Mouse (Mus musculus): ENCODE measurements around the gene Gemin8. TPM values are rescaled to one million over a fixed set of nuclear protein-coding genes. Genes with fewer than 3 reads are reported as not detected.

Gemin8 gene
- polyA plus RNA-seq (2015; fragmentation: Nextera tagmentation; extraction: Ambion mirVana) = 7.5 and 7.9 TPM in 2 replicates

DNA sequence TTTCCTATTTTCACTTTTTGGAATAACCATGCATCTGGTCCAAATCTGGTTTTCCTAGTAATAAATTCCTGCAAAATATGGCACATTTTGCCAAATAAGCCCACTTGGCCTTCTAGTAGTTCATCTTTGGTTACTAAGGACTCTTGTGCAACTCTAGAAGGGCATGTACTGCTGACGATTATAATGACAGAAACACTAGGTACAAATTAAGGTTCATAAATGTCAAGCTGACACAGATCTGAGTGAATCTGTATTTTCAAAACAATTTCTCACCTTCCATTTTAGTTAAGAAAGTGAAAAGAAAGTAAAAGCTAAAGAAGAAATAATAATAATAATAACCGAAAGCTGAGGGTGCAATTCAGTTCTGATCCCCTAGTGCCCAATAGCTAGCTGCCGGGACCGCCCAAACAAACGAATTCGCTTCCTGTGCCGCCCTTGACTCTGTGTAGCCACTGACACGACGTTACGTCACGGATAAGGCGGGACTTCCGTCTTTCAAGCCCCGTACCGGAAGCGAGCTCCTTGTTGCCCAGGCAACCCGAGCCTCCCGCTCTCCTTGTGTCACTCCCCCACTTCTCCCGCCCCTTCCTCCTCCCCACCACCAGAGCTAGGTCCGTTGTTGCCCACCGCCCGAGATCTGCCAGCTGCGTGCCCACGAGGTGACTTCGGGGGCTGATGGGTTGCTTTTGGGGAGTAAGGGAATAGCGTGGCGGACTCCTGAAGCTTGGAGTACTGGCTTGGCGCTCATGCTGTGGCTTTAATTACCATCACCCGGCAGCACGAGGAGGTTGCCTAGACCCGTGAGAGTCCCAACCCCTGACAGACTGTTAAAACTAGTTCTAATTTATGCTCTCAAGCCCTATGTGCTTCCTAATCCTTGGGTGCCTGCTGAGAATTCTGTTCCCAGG is at the start of gene Gemin8:
Gene Gemin8, plus strand, starts transcription at position 563 of the 908 bp plus-strand sequence.
- no peaks in the 10 kb centered on the region for H3K36me3 ChIP-seq
- H3K9ac ChIP-seq = peak within 1 kb of the TSS; percentile 72
- peak within 1 kb of the TSS; percentile 70 for H3K4me3 ChIP-seq (replicated peaks)
- no peaks in the 10 kb centered on the region for H3K27me3 ChIP-seq
- 10% methylated on average over 31 of the region's 31 CpGs for WGBS (ENCODE audit: insufficient replicate concordance)
- no peaks in the 10 kb centered on the region for H3K9me3 ChIP-seq (replicated peaks)
- peak within 1 kb of the TSS; percentile 75 for H3K27ac ChIP-seq
- DNase-seq (peak; percentile 88), ATAC-seq (ENCODE audit: low read depth) (peak; percentile 98)
- peaks cover 25% of the 10 kb centered on the region for H3K4me1 ChIP-seq (replicated peaks)
- peak within 1 kb of the TSS; percentile 72 for H3K4me2 ChIP-seq

DNA sequence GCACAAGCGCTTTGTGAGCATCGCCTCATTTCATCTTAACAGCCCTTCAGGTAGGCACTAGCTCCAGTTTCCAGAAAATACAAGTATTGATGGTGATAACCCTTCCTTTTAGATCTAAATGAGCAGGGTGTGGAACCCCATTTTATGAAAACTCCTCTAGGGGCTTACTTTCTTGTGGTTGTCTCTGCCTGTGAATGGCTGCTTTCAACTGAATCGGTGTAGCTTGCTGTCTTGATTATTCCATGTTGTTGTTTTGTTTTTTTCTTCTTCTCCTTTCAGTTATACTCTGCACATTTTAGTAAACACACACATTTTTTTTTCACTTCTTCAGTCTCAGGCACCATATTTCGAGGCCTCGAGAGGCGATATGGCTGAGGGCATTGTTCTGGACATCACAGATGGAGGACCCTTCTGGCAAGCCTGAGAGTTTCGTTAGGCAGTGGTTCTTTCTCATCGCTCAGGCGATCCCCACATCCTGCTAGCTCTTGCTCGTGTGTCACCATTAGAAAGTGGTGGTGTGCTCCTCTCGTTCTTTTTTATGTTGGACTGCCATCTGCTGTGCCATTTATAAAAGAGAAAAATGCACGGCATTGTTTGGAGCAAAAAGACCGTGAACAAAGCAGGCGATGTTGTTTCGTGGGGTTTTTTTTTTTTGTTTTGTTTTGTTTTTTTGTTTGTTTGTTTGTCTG is 23.0 kb upstream of the Gemin8 start:
- no peak overlapping the region for H3K4me2 ChIP-seq
- DNase-seq (no peak), ATAC-seq (ENCODE audit: low read depth) (no peak)
- WGBS (ENCODE audit: insufficient replicate concordance) = 69% methylated on average over 15 of the region's 15 CpGs
- H3K9ac ChIP-seq = no peak overlapping the region
- no peak overlapping the region for H3K27ac ChIP-seq
- H3K36me3 ChIP-seq = no peaks in the 10 kb centered on the region
- H3K4me3 ChIP-seq (replicated peaks) = no peak overlapping the region
- H3K4me1 ChIP-seq (replicated peaks) = no peaks in the 10 kb centered on the region
- H3K27me3 ChIP-seq = no peaks in the 10 kb centered on the region
- no peaks in the 10 kb centered on the region for H3K9me3 ChIP-seq (replicated peaks)

DNA sequence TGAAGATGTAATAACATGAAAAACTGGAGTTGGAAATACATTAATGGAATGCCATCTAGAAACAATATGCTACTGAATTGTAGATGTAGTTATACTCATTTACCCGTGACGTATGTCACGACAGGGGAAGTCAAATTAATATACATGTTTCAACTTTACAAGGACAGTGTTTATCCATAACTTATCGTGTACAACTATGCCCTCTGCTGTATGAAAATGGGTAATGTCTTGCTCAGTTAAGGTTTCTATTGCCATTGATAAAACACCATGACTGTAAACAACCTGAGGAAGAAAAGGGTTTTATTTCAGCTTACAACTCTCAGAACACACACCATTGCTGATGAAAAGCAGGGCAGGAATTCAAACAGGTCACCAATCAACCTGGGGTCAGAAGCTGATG is 7.5 kb upstream of the Gemin8 start:
- Histone ChIP-seq H3K27me3 (no peaks in the 10 kb centered on the region), H3K9me3 (replicated peaks) (no peaks in the 10 kb centered on the region), H3K4me2 (no peak overlapping the region), H3K27ac (no peak overlapping the region), H3K36me3 (no peaks in the 10 kb centered on the region), H3K4me1 (replicated peaks) (peaks cover 3% of the 10 kb centered on the region), H3K9ac (no peak overlapping the region), H3K4me3 (replicated peaks) (no peak overlapping the region)
- DNase-seq = no peak
- no peak for ATAC-seq (ENCODE audit: low read depth)
- WGBS (ENCODE audit: insufficient replicate concordance) = 43% methylated on average over 4 of the region's 4 CpGs

DNA sequence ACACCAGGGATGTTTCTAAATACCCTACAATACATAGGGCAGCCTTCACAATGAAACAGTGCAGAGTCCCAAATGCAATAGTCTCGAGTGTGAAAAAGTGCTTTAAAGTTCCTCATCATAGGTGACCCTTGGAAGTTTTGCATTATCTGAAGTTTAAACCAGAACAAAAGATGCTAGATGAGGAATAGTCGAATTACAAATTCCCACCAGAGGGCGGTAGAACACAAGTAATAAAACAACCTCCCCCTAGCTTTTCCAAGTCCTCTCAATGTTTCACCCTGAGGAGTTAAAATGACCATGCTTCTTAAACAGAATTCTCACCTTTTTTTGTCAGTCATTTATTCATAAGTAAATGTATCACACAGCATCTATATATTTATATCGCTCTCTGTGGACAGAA is 2.9 kb upstream of the Gemin8 start:
- peaks cover 21% of the 10 kb centered on the region for H3K4me1 ChIP-seq (replicated peaks)
- H3K36me3 ChIP-seq = no peaks in the 10 kb centered on the region
- no peak overlapping the region for H3K27ac ChIP-seq
- WGBS (ENCODE audit: insufficient replicate concordance) = 5% methylated on average over 4 of the region's 4 CpGs
- H3K9ac ChIP-seq = no peak overlapping the region
- DNase-seq = no peak
- no peaks in the 10 kb centered on the region for H3K27me3 ChIP-seq
- no peak overlapping the region for H3K4me3 ChIP-seq (replicated peaks)
- ATAC-seq (ENCODE audit: low read depth) = no peak
- H3K9me3 ChIP-seq (replicated peaks) = no peaks in the 10 kb centered on the region
- H3K4me2 ChIP-seq = no peak overlapping the region

DNA sequence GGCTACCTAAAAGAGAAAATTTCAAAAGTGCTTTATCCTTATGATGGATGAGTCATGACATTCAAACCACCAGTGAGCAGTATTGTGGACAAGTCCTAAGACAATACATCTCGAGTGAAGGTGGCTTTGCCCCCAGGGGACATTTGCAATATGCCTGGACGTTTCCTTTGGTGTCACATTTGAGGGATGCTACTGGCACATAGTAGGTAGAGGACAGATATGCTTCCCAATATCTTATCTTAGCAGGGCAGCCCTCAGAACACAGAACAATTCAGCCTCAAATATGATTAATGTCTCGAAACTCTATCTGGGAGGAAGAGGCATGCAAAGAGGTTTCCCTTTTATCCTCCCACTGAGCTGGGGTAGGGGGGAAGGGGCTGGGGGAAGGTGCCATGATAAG is 2.3 kb upstream of the Gemin8 start:
- DNase-seq = no peak
- Histone ChIP-seq H3K36me3 (no peaks in the 10 kb centered on the region), H3K9ac (no peak overlapping the region), H3K4me2 (no peak overlapping the region), H3K4me3 (replicated peaks) (no peak overlapping the region), H3K27me3 (no peaks in the 10 kb centered on the region), H3K9me3 (replicated peaks) (no peaks in the 10 kb centered on the region), H3K27ac (no peak overlapping the region), H3K4me1 (replicated peaks) (peaks cover 25% of the 10 kb centered on the region)
- 12% methylated on average over 3 of the region's 3 CpGs for WGBS (ENCODE audit: insufficient replicate concordance)
- ATAC-seq (ENCODE audit: low read depth) = peak; percentile 40

DNA sequence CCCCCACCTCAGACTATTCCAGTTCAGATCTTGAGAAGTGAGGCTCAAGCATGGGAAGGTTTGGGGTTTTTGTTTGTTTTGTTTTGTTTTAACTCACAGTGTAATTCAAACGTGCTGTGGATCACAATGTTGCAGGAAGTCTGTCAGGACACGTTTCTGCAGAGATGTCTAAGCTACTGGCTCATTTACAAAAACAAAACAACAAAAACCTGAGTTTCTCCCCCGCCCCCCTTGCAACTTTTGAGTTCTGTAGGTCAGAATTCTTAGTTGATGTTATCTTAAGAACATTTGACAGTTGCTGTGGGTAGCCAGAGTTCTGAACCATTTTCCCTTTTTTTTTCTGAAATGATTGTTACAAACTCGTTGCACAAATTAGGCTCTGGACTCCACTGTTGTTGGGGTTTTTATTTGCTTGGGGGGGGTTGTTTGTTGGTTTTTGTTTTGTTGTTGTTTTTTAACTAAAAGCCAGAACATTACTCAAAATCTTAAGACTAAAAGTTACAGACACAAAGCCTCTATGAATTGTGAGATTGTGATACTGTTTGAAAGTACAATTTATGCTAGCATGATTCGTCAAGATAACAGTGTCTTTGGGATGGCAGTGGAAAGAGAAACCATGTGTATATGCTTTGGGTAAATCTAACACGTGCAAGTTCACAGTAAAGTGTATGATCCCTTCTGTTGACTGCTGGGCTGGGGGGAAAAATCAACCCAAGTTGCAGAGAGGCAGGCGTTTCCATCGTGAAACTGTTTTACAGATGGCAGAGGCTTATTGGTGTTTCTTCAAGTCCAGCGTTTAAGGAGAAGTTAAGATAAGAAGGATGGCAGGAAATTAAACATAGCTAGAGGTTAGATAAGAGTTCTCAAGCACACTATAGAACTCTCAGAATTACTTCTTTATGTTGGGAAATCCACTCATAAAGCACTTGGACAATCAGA is 815 bp downstream of the Gemin8 start:
- Histone ChIP-seq H3K9me3 (replicated peaks) (no peaks in the 10 kb centered on the region), H3K27ac (peak overlapping the region; percentile 75), H3K36me3 (no peaks in the 10 kb centered on the region), H3K4me1 (replicated peaks) (peaks cover 25% of the 10 kb centered on the region), H3K27me3 (no peaks in the 10 kb centered on the region), H3K4me2 (peak overlapping the region; percentile 72), H3K4me3 (replicated peaks) (peak overlapping the region; percentile 70), H3K9ac (peak overlapping the region; percentile 72)
- DNase-seq = no peak
- WGBS (ENCODE audit: insufficient replicate concordance) = 16% methylated on average over 9 of the region's 9 CpGs
- ATAC-seq (ENCODE audit: low read depth) = no peak

DNA sequence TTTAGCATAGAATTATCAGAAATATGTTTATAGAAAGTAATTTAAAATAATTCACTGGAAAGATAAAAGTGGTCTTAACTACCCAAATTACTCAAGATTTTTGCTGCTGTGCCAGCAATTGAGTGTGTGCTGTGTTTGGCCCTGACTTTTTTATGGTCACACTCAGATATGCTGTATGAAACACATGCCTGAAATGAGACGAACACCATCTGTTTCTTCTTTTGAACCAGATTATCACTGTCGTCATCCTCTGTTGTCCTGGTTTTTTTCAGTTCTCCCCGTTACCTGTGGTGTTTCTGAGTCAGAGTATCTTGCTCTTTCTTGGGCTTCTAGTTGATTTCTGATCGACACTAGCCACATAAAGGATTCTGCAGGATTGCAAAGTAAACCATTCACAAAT is 1.8 kb downstream of the Gemin8 start:
- H3K9ac ChIP-seq = no peak overlapping the region
- H3K27ac ChIP-seq = no peak overlapping the region
- no peaks in the 10 kb centered on the region for H3K36me3 ChIP-seq
- H3K4me3 ChIP-seq (replicated peaks) = no peak overlapping the region
- H3K9me3 ChIP-seq (replicated peaks) = no peaks in the 10 kb centered on the region
- ATAC-seq (ENCODE audit: low read depth) (no peak), DNase-seq (no peak)
- WGBS (ENCODE audit: insufficient replicate concordance) = 36% methylated on average over 4 of the region's 4 CpGs
- peak overlapping the region; percentile 5; the same call in 1 of the 2 replicates for H3K4me2 ChIP-seq
- peaks cover 25% of the 10 kb centered on the region for H3K4me1 ChIP-seq (replicated peaks)
- no peaks in the 10 kb centered on the region for H3K27me3 ChIP-seq

DNA sequence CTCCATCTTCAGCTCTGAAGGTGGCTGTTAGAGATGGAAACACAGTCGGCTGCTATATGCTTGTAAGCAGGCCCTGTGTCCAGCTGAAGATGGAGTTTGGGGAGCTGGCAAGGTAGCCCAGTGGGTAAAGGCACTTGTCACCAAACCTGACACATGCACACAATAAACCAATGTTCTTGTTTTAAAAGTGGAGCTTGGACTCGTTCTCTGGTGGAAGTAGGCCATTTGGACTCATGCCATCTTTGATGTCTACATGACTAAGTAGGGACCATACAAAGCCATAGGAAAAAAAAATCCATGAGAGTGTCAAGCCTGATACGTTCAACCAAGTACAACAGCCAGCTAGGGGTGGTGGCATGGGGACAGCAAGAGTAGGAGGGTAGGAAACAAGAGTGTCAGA is 2.4 kb downstream of the Gemin8 start:
- Histone ChIP-seq H3K4me1 (replicated peaks) (peaks cover 23% of the 10 kb centered on the region), H3K4me3 (replicated peaks) (no peak overlapping the region), H3K4me2 (0 out of 2 replicates have a peak overlapping the region, but pooled peaks have one; percentile 5), H3K9me3 (replicated peaks) (no peaks in the 10 kb centered on the region), H3K36me3 (no peaks in the 10 kb centered on the region), H3K27me3 (no peaks in the 10 kb centered on the region), H3K27ac (no peak overlapping the region), H3K9ac (no peak overlapping the region)
- ATAC-seq (ENCODE audit: low read depth) = no peak
- DNase-seq = no peak
- 67% methylated on average over 3 of the region's 3 CpGs for WGBS (ENCODE audit: insufficient replicate concordance)

DNA sequence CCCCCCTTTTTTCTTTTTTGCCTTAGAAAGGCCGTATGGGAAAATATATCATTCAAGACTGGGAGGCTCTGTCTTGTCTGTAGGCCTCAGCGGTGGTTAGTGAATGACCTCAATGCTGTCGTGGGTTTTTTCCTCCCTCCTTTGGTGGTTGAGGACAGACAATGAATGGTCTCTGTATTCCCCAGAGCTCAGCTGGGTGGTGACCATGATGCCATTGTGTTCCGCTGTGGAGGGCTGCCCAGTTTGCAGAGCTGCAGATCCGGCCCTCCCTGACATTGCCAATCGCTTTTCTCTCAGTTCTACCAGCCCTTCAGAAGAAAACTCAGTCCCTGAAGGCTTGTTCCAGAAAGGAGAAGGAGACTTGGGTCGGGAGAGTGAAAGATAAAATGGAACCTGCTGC is 3.5 kb downstream of the Gemin8 start:
- no peak for ATAC-seq (ENCODE audit: low read depth)
- H3K4me2 ChIP-seq = no peak overlapping the region
- no peak overlapping the region for H3K27ac ChIP-seq

DNA sequence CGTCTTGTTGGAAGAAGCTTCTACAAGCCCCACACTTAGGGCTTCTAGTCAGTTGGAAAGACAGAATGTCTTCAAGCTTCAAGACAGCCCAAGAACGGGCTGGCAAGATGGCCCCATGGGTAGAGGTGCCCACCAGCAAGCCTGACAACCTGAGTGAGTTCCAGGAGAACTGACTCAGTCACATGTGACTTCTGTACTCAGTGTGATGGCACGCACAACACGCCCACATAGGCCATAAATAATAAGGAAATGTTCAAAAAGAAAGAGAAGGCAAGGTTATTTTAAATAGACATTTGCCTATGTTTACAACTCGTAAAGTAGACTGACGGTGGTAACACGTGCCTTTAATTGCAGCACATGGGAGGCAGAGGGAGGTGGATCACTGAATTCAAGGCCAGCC is 7.7 kb downstream of the Gemin8 start:
- no peaks in the 10 kb centered on the region for H3K27me3 ChIP-seq
- H3K36me3 ChIP-seq = no peaks in the 10 kb centered on the region
- H3K9me3 ChIP-seq (replicated peaks) = no peaks in the 10 kb centered on the region
- H3K4me2 ChIP-seq = no peak overlapping the region
- ATAC-seq (ENCODE audit: low read depth) = no peak
- H3K27ac ChIP-seq = no peak overlapping the region
- no peak overlapping the region for H3K9ac ChIP-seq
- 74% methylated on average over 7 of the region's 7 CpGs for WGBS (ENCODE audit: insufficient replicate concordance)
- no peak overlapping the region for H3K4me3 ChIP-seq (replicated peaks)
- no peak for DNase-seq
- H3K4me1 ChIP-seq (replicated peaks) = no peaks in the 10 kb centered on the region

More for the DNA sequence above, 3.5 kb downstream of the Gemin8 start:
- WGBS (ENCODE audit: insufficient replicate concordance) = 66% methylated on average over 7 of the region's 7 CpGs
- Histone ChIP-seq H3K9ac (no peak overlapping the region), H3K36me3 (no peaks in the 10 kb centered on the region), H3K9me3 (replicated peaks) (no peaks in the 10 kb centered on the region), H3K4me3 (replicated peaks) (no peak overlapping the region), H3K4me1 (replicated peaks) (peaks cover 14% of the 10 kb centered on the region), H3K27me3 (no peaks in the 10 kb centered on the region)
- DNase-seq = no peak

DNA sequence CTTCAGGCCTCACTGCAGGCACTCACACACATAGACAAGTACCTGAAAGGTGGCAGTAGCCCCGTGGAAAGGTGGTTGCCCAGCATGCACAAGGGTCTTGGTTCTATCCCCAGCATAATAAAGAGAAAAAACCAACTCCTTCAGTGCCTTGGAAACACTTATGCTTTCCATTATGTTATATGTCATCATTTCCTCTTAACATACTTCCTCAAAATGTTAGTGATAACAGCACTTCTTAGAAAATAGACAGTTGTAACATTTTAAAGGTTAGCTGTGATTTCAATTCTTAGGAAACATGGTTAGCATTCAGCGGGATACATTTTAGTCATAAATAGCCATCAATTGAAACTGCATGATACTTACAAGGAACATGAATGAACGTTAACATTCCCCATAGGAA is 12.8 kb downstream of the Gemin8 start:
- Histone ChIP-seq H3K9ac (no peak overlapping the region), H3K9me3 (replicated peaks) (no peaks in the 10 kb centered on the region), H3K27me3 (no peaks in the 10 kb centered on the region), H3K4me3 (replicated peaks) (no peak overlapping the region), H3K27ac (no peak overlapping the region), H3K4me1 (replicated peaks) (no peaks in the 10 kb centered on the region), H3K36me3 (no peaks in the 10 kb centered on the region), H3K4me2 (no peak overlapping the region)
- ATAC-seq (ENCODE audit: low read depth) (no peak), DNase-seq (no peak)
- 60% methylated on average over 3 of the region's 3 CpGs for WGBS (ENCODE audit: insufficient replicate concordance)

All from liver, embryonic 13.5 days (tissue).